Mouse (Mus musculus) stomach, embryonic 14.5 days (tissue): ENCODE measurements around the gene Cln5. TPM values are rescaled to one million over a fixed set of nuclear protein-coding genes. Genes with fewer than 3 reads are reported as not detected.

Source experiments
- ATAC-seq: fragments of 200-750 bp; cut with Nextera tagmentation; 2 replicates; pipeline ENCODE4 v1.8.0; 2017; ENCODE audit warnings: low read depth, moderate TSS enrichment; ENCODE audit not compliant: insufficient number of reproducible peaks, insufficient read depth, low FRiP score
- H3K27ac ChIP-seq: fragments of 300-500 bp; sonication (generic); 2 replicates; pipeline ENCODE4 v1.5.1; 2014; ENCODE audit warnings: mild to moderate bottlenecking, low read length, moderate library complexity, mixed read lengths
- H3K27me3 ChIP-seq: fragments of 300-500 bp; sonication (generic); 2 replicates; pipeline ENCODE4 v1.6.1; 2014; ENCODE audit warnings: low read length, control low read depth, mixed read lengths; ENCODE audit not compliant: control insufficient read depth, insufficient read depth
- H3K36me3 ChIP-seq: fragments of 300-500 bp; sonication (generic); 2 replicates; pipeline ENCODE4 v1.6.1; 2014; ENCODE audit warnings: mild to moderate bottlenecking, control low read depth, low read length, moderate library complexity, mixed read lengths; ENCODE audit not compliant: control insufficient read depth, insufficient read depth
- H3K4me1 ChIP-seq: fragments of 300-500 bp; sonication (generic); 2 replicates; pipeline ENCODE4 v1.6.1; 2014; ENCODE audit warnings: low read length, control low read depth, mixed read lengths; ENCODE audit not compliant: control insufficient read depth, insufficient read depth
- H3K4me2 ChIP-seq: fragments of 300-500 bp; sonication (generic); replicated peaks from 2 replicates; pipeline ENCODE4 v1.6.1; 2014; ENCODE audit warnings: low read depth, low read length, control low read depth
- H3K4me3 ChIP-seq: fragments of 300-500 bp; sonication (generic); 2 replicates; pipeline ENCODE4 v1.5.1; 2014; ENCODE audit warnings: low read depth, low read length, control low read depth
- H3K9ac ChIP-seq: fragments of 300-500 bp; sonication (generic); replicated peaks from 2 replicates; pipeline ENCODE4 v1.6.1; 2014; ENCODE audit warnings: low read depth, mild to moderate bottlenecking, control low read depth, low read length, moderate library complexity, mixed read lengths
- H3K9me3 ChIP-seq: fragments of 300-500 bp; sonication (generic); 2 replicates; pipeline ENCODE4 v1.6.1; 2016; ENCODE audit warnings: low read depth, low read length, control low read depth; ENCODE audit not compliant: control insufficient read depth
- WGBS: fragments of 180-500 bp; shearing (Covaris S2); extraction: QIAGEN DNeasy Blood & Tissue Kit; methylation state at CpG from one replicate; pipeline ENCODE4 v1.1.7; 2014; 5-methylcytosine and 5-hydroxymethylcytosine counted together
- polyA plus RNA-seq: library from polyadenylated mRNA; unstranded; fragments of >200 nt; fragmentation: Nextera tagmentation; extraction: Ambion mirVana; gene quantifications from 2 replicates; pipeline ENCODE4 v1.2.1, GENCODE M21; 2014

Gene Cln5
- polyA plus RNA-seq, 1 experiment from 2014 or later: 30.4 TPM

DNA sequence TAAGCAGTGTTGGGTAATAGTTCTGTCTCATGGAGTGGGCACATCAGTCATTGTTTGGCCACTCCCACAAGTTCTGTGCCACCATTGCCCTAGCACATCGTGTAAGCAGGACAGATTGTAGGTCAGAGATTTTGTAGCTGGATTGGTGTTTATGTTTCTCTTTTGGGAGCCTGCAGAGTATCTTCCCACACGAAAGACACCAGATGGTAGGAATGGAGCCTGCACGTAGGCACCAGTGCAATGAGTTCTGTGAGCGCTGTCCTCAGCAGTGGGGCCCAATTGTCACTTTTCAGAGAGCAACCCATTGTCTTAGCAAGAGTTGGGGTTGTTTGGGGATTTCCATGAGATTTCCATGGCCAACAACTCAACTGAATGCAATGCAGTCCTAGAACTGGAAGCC lies 40.0 kb downstream of the Cln5 start:
- Histone ChIP-seq H3K4me2 (no peak overlapping the region), H3K9ac (no peak overlapping the region), H3K27me3 (no peaks in the 10 kb centered on the region), H3K4me1 (no peaks in the 10 kb centered on the region), H3K27ac (no peak overlapping the region), H3K4me3 (no peak overlapping the region), H3K36me3 (peaks cover 10% of the 10 kb centered on the region), H3K9me3 (no peaks in the 10 kb centered on the region)
- WGBS: 80% methylated on average over 4 of the region's 4 CpGs
- no peak for ATAC-seq

DNA sequence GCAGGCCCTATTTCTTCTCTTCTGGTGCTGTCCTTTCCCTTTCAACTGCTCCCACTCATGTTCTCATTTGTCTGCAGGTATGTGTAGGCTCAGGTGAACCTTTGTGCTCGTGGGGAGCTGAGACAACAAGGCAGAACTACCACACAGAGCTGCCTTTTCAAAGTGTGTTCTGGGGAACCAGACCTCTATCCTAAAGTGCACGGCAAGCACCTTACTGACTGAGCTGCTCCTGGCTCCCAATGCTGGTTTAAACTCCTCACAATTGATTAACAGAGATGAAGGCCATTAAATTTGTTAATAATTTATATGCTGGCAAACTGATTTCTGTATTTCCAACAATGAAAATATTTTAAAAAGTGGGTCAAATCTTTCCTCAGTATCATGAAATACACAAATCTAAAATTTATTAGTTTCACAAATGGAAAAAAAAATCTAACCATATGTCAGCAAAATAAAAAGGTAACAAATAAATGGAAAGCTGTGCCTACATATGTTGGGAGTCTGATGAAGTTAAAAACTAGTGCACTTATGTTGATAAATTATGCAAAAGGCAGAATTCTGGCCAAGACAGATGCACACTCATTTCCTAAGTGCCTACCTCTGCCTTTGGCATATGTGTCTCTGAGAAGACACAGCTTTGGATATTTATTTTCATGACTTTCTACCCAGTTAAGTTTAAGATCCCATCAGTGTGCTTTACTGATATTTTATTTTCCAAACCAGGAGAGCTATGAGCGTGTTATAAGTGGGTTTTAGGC lies 42.8 kb downstream of the Cln5 start:
- ATAC-seq: no peak
- H3K4me1 ChIP-seq: no peaks in the 10 kb centered on the region
- H3K27ac ChIP-seq: no peak overlapping the region
- no peak overlapping the region for H3K4me3 ChIP-seq
- no peaks in the 10 kb centered on the region for H3K27me3 ChIP-seq
- 90% methylated on average over 3 of the region's 3 CpGs for WGBS
- H3K36me3 ChIP-seq: peaks cover 25% of the 10 kb centered on the region
- no peak overlapping the region for H3K4me2 ChIP-seq
- no peaks in the 10 kb centered on the region for H3K9me3 ChIP-seq
- no peak overlapping the region for H3K9ac ChIP-seq

DNA sequence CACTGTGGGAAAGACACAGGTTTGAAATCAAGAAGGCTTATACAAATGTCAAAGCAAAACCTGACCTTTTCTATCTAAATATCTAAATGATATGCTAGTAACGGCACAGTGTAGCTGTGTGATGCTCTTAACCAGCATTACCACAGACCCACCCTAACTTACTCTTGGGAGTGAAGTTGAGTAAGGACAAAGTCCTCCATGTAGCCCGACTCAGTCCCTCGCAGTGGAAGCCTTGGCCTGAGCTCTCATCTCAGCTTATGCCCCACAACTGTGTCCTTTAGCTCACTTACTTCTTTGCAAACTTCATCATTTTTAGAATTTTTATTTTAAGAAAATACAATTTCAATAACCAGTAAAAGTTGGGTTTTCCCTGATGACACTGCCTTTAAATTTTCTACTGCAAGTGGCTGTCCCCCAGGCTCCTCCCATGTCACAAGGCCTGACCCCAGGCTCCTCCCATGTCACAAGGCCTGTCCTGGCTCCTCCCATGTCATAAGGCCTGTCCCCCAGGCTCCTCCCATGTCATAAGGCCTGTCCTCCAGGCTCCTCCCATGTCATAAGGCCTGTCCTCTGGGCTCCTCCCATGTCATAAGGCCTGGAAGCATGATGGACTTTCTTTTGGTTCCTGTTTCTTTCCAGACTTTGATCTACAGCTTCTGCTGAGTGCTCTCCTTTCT lies 45.1 kb downstream of the Cln5 start:
- H3K4me1 ChIP-seq: no peaks in the 10 kb centered on the region
- WGBS: 95% methylated on average over 3 of the region's 3 CpGs
- no peak overlapping the region for H3K9ac ChIP-seq
- H3K27ac ChIP-seq: no peak overlapping the region
- no peaks in the 10 kb centered on the region for H3K27me3 ChIP-seq
- ATAC-seq: no peak; the same call in 1 of the 2 replicates
- no peak overlapping the region for H3K4me2 ChIP-seq
- no peaks in the 10 kb centered on the region for H3K9me3 ChIP-seq
- no peak overlapping the region for H3K4me3 ChIP-seq
- H3K36me3 ChIP-seq: peaks cover 36% of the 10 kb centered on the region

GRCm38 (mm10) chr14:103125756-103126155 lies 55.7 kb downstream of the Cln5 start:
- Histone ChIP-seq H3K27me3 (no peaks in the 10 kb centered on the region), H3K4me2 (no peak overlapping the region), H3K9me3 (no peaks in the 10 kb centered on the region), H3K4me1 (no peaks in the 10 kb centered on the region), H3K9ac (no peak overlapping the region), H3K4me3 (no peak overlapping the region), H3K27ac (no peak overlapping the region), H3K36me3 (peaks cover 50% of the 10 kb centered on the region)
- 77% methylated on average over 6 of the region's 6 CpGs for WGBS
- ATAC-seq: no peak

Other genes with a start within 250 kb of the Cln5 start
- gene Kctd12, start 87.6 kb upstream of the Cln5 start, polyA plus RNA-seq: 23.2 and 28.4 TPM in 2 replicates
- not detected in 2 replicates for gene Acod1, start 23.2 kb upstream of the Cln5 start, polyA plus RNA-seq
- gene Fbxl3, start 29.4 kb downstream of the Cln5 start, polyA plus RNA-seq: 32.4 and 34.2 TPM in 2 replicates